ENCODE assay signal across 8 mouse cellular contexts in genomic region chr4:140699441-140700127, GRCm38 (mm10). TPM values are rescaled to one million over a fixed set of nuclear protein-coding genes. Genes with fewer than 3 reads are reported as not detected.
A peak's percentile ranks its signal among the peaks of the same experiment; 100 is the strongest.
DNase-seq lines count a peak whose midpoint lies in the region; ATAC-seq and TF ChIP-seq lines count a peak whose summit lies in the region.

No protein-coding gene starts in this region.

- WGBS in cerebellum, adult 2 months = 5% methylated on average over 29 of the region's 29 CpGs
- WGBS in hindbrain, embryonic 10.5 days = 5% methylated on average over 29 of the region's 29 CpGs

- no peak for DNase-seq in Patski (ENCODE audit: low read depth, low spot score)
- peak; percentile 77 to 84 for DNase-seq in cerebellum, adult 2 months
- DNase-seq in forelimb bud, embryonic 11.5 days (ENCODE audit: low read depth, low spot score) = peak; percentile 67
- DNase-seq in hindbrain, embryonic 10.5 days (ENCODE audit: low spot score) = peak; percentile 37
- DNase-seq in layer of hippocampus, adult 9-11 months = peak; percentile 83
- peak; percentile 82 for DNase-seq in lung, postnatal 10 days
- peak; percentile 50 for DNase-seq in retina, postnatal 1 day
- peak; percentile 85 for DNase-seq in urinary bladder, postnatal 14 days (ENCODE audit: low spot score)

- CTCF ChIA-PET in Patski (lab: Charles Lee) = no interaction called here

- no peaks in the 10 kb centered on the region for H3K9me3 ChIP-seq in hindbrain, embryonic 10.5 days

- TF ChIP-seq CTCF in Patski (IDR thresholded peaks at IDR 0.05) = no peak
- TF ChIP-seq CTCF in cerebellum, adult 2 months (IDR thresholded peaks at IDR 0.05; ENCODE audit: borderline replicate concordance, insufficient read depth, low read depth, low read length) = no peak

- H3K27ac ChIP-seq in cerebellum, adult 2 months (ENCODE audit: insufficient read depth, low read length) = peak overlapping the region; percentile 84
- 0 out of 2 replicates have a peak overlapping the region, but pooled peaks have one; percentile 17 for H3K27ac ChIP-seq in hindbrain, embryonic 10.5 days

- peak; percentile 29 for ATAC-seq in Patski

- no peaks in the 10 kb centered on the region for H3K27me3 ChIP-seq in Patski
- no peaks in the 10 kb centered on the region for H3K27me3 ChIP-seq in cerebellum, adult 2 months (ENCODE audit: control insufficient read depth, insufficient read depth, low read length)
- H3K27me3 ChIP-seq in hindbrain, embryonic 10.5 days (ENCODE audit: insufficient read depth, poor library complexity, severe bottlenecking) = peaks cover 33% of the 10 kb centered on the region

- in situ Hi-C loops in Patski (cut with MboI; ENCODE audit: low pct_unique_long_range_greater_than_20kb) = no loop called here

- TF ChIP-seq POLR2A in cerebellum, adult 2 months (IDR thresholded peaks at IDR 0.05; ENCODE audit: borderline replicate concordance, insufficient read depth, low read length) = peak; percentile 55; the same call in 1 of the 2 replicates

- H3K4me1 ChIP-seq in cerebellum, adult 2 months (ENCODE audit: control insufficient read depth, insufficient read depth, low read length) = peaks cover 3% of the 10 kb centered on the region; the same call in 1 of the 2 replicates
- peaks cover 46% of the 10 kb centered on the region for H3K4me1 ChIP-seq in hindbrain, embryonic 10.5 days (replicated peaks)

- H3K36me3 ChIP-seq in hindbrain, embryonic 10.5 days = peaks cover 11% of the 10 kb centered on the region

- POLR2A ChIA-PET in Patski (lab: Charles Lee) = no interaction called here

- peak overlapping the region; percentile 62 for H3K4me3 ChIP-seq in cerebellum, adult 2 months (replicated peaks; ENCODE audit: insufficient read depth, low read depth, low read length)
- peak overlapping the region; percentile 93 for H3K4me3 ChIP-seq in hindbrain, embryonic 10.5 days

RNA-seq across cellular contexts. Expression of gene Rcc2, which starts 0.8 kb away (rescaled TPM):
- 84.8 TPM for polyA plus RNA-seq in Patski (2021)
- 40.0 and 40.6 TPM in 2 replicates for polyA plus RNA-seq in cerebellum, adult 2 months (2012; rRNA removed)
- polyA plus RNA-seq in hindbrain, embryonic 10.5 days (2016; fragmentation: Nextera tagmentation; extraction: Ambion mirVana) = 33.9 and 37.5 TPM in 2 replicates

RNA-seq across cellular contexts. Expression of gene Arhgef10l, which starts 33.8 kb away (rescaled TPM):
- 34.1 TPM for polyA plus RNA-seq in Patski (2021)
- polyA plus RNA-seq in cerebellum, adult 2 months (2012; rRNA removed) = 52.7 and 55.5 TPM in 2 replicates
- polyA plus RNA-seq in hindbrain, embryonic 10.5 days (2016; fragmentation: Nextera tagmentation; extraction: Ambion mirVana) = 23.7 and 32.3 TPM in 2 replicates

RNA-seq across cellular contexts. Expression of gene Padi6, which starts 42.9 kb away (rescaled TPM):
- not detected for polyA plus RNA-seq in Patski (2021)
- polyA plus RNA-seq in cerebellum, adult 2 months (2012; rRNA removed) = not detected in 2 replicates
- polyA plus RNA-seq in hindbrain, embryonic 10.5 days (2016; fragmentation: Nextera tagmentation; extraction: Ambion mirVana) = 0.06 TPM in 1 of 2 replicates, not detected in the other
